Mouse (Mus musculus) heart, adult 2 months (tissue): Measurements from ENCODE around the gene Cnga4.

Source experiments
- EP300 ChIP-seq: fragments of 200-500 bp; IDR thresholded peaks from 2 replicates; pipeline ENCODE4 v1.6.1; 2011; ENCODE audit warnings: low read depth, low read length, control low read depth; ENCODE audit not compliant: insufficient read depth
- POLR2A ChIP-seq: fragments of 200-500 bp; IDR thresholded peaks from 2 replicates; pipeline ENCODE4 v1.6.1; 2011; ENCODE audit warnings: mild to moderate bottlenecking, low read depth, low read length, control low read depth; ENCODE audit not compliant: insufficient read depth

- TF ChIP-seq POLR2A, result no peak
- TF ChIP-seq EP300, result no peak
Observed at GRCm38 (mm10) chr7:105372912-105373311, 31.5 kb upstream of the Cnga4 start.
